In genomic region chr5:59845745-59846144, GRCm38 (mm10) we compare ENCODE assay signal across 20 mouse cellular contexts.
DNase-seq lines count a peak whose midpoint lies in the region; ATAC-seq and TF ChIP-seq lines count a peak whose summit lies in the region.
"Had no signal": no experiment of that assay in that cellular context is flagged by ENCODE, and none has a peak within 500 bp of the region (broad histone marks: within the 10 kb centered on the region; RNA-seq: fewer than 3 reads in every experiment).

No protein-coding gene starts in this region.

- WGBS in forebrain, embryonic 14.5 days, result 74% methylated on average over 1 of the region's 1 CpGs
- WGBS in forebrain, postnatal 0 days, result 60% methylated on average over 1 of the region's 1 CpGs

- no peaks in the 10 kb centered on the region for H3K4me1 ChIP-seq in forebrain, embryonic 14.5 days (ENCODE audit: control insufficient read depth, insufficient read depth, low read length)
- no peaks in the 10 kb centered on the region for H3K4me1 ChIP-seq in forebrain, postnatal 0 days (ENCODE audit: insufficient read depth)
- H3K4me1 ChIP-seq: embryonic facial prominence, embryonic 10.5 days; embryonic facial prominence, embryonic 12.5 days; forebrain, embryonic 13.5 days had no signal

- DNase-seq in forebrain, embryonic 14.5 days (ENCODE audit: low spot score), result peak; percentile 0
- no peak for DNase-seq in forebrain, postnatal 0 days
- peak; percentile 31 for DNase-seq in A20 (ENCODE audit: low read depth, low spot score)
- DNase-seq in frontal cortex, postnatal 36 days (ENCODE audit: low spot score in 2 of 2), result no peak
- DNase-seq in embryo, embryonic 10 days (ENCODE audit: low spot score), result no peak
- DNase-seq: adrenal gland, adult 2 months; adrenal gland, postnatal 14 days; adrenal gland, postnatal 36 days; cerebellum, adult 11 months; cerebellum, adult 18-20 months; cerebellum, adult 8-10 months; cerebellum, adult 9-11 months; cerebellum, postnatal 14 days; cerebellum, postnatal 36 days had no signal

- no peaks in the 10 kb centered on the region for H3K36me3 ChIP-seq in forebrain, embryonic 14.5 days (ENCODE audit: control insufficient read depth, insufficient read depth, low read length)
- H3K36me3 ChIP-seq in forebrain, postnatal 0 days (ENCODE audit: insufficient read depth), result no peaks in the 10 kb centered on the region
- H3K36me3 ChIP-seq: embryonic facial prominence, embryonic 10.5 days; embryonic facial prominence, embryonic 12.5 days had no signal

- H3K4me2 ChIP-seq in forebrain, embryonic 14.5 days (ENCODE audit: low read length), result no peak overlapping the region
- no peak overlapping the region for H3K4me2 ChIP-seq in forebrain, postnatal 0 days (ENCODE audit: low read depth)
- H3K4me2 ChIP-seq: embryonic facial prominence, embryonic 12.5 days; forebrain, embryonic 13.5 days had no signal

- no peak for ATAC-seq in forebrain, embryonic 14.5 days
- ATAC-seq in forebrain, postnatal 0 days, result no peak; the same call in 1 of the 2 replicates
- ATAC-seq in granulocyte monocyte progenitor cell, adult 5-6 weeks (replicated peaks; ENCODE audit: poor library complexity, severe bottlenecking), result peak; percentile 59
- ATAC-seq in megakaryocyte progenitor cell, adult 5-6 weeks (replicated peaks; ENCODE audit: poor library complexity), result peak; percentile 37; the same call in 1 of the 2 replicates
- ATAC-seq: forebrain, embryonic 13.5 days; forebrain, embryonic 16.5 days had no signal

- TF ChIP-seq CTCF in forebrain, postnatal 0 days (IDR thresholded peaks at IDR 0.05; ENCODE audit: low read depth), result no peak

- H3K9ac ChIP-seq in forebrain, embryonic 14.5 days (ENCODE audit: low read length), result no peak overlapping the region
- no peak overlapping the region for H3K9ac ChIP-seq in forebrain, postnatal 0 days
- H3K9ac ChIP-seq: embryonic facial prominence, embryonic 12.5 days; forebrain, embryonic 13.5 days had no signal

- no peak overlapping the region for H3K4me3 ChIP-seq in forebrain, embryonic 14.5 days (ENCODE audit: low read depth, low read length)
- no peak overlapping the region for H3K4me3 ChIP-seq in forebrain, postnatal 0 days (ENCODE audit: low read depth, low read length)
- H3K4me3 ChIP-seq: embryonic facial prominence, embryonic 10.5 days; embryonic facial prominence, embryonic 12.5 days; forebrain, embryonic 13.5 days had no signal

- H3K9me3 ChIP-seq in forebrain, embryonic 14.5 days (replicated peaks; ENCODE audit: control insufficient read depth, low read length), result no peaks in the 10 kb centered on the region
- no peaks in the 10 kb centered on the region for H3K9me3 ChIP-seq in forebrain, postnatal 0 days (ENCODE audit: low read length)
- H3K9me3 ChIP-seq: embryonic facial prominence, embryonic 10.5 days; embryonic facial prominence, embryonic 12.5 days; forebrain, embryonic 13.5 days had no signal

- no peaks in the 10 kb centered on the region for H3K27me3 ChIP-seq in forebrain, embryonic 14.5 days (replicated peaks; ENCODE audit: control insufficient read depth, insufficient read depth, low read length)
- no peaks in the 10 kb centered on the region for H3K27me3 ChIP-seq in forebrain, postnatal 0 days (ENCODE audit: insufficient read depth, low read length)
- H3K27me3 ChIP-seq: embryonic facial prominence, embryonic 12.5 days; forebrain, embryonic 13.5 days had no signal

- no peak overlapping the region for H3K27ac ChIP-seq in forebrain, embryonic 14.5 days (ENCODE audit: low read depth, low read length)
- H3K27ac ChIP-seq in forebrain, postnatal 0 days (ENCODE audit: low read depth, low read length), result no peak overlapping the region
- H3K27ac ChIP-seq: embryonic facial prominence, embryonic 10.5 days; embryonic facial prominence, embryonic 12.5 days; forebrain, embryonic 13.5 days had no signal

Comparison
In these comparisons a context has a peak if more than half of its experiments do, and no peak if none do; other contexts are left out.
1. DNase-seq: peak in forebrain, embryonic 14.5 days (single experiment) and A20 (single experiment); none in forebrain, postnatal 0 days (single experiment), frontal cortex, postnatal 36 days (0 of 2) and embryo, embryonic 10 days (single experiment).
2. ATAC-seq: peak in granulocyte monocyte progenitor cell, adult 5-6 weeks (single experiment) and megakaryocyte progenitor cell, adult 5-6 weeks (single experiment); none in forebrain, embryonic 14.5 days (single experiment) and forebrain, postnatal 0 days (single experiment).